8 mouse cellular contexts compared by ENCODE assay signal in the genomic region with DNA sequence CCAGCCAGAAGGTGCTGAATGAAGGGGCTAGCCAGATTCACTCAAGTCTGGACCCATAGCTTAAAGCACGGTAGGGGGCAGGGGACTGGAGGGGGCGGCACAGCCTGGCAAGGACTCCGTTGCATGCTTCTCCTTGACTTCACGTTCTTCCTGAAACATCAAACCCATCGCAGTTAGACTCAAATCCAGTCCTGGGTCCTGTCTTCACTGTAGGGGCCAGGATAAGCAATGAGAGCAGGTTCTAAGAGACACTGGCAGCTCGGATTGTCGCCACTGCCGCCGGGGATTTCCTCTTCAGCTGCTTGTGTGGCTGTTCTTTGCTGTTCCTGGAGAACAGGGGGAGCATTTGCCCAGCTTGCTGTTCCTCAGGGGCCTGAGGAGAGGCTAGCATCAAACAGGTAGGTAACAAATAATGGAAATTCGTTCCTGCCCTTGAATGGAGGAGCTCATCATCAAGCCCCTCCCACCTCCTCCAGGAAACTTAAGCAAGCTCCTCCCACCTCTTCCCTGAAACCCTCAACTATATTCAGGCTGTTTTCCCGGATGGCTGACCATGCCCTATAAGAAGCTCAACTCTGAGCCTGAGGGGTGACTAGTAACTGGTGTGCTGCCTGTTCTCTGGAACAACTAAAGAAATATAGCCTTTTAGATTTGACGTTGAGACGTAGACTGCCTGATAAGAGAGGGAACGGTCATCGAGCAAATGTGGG. TPM values are rescaled to one million over a fixed set of nuclear protein-coding genes. Genes with fewer than 3 reads are reported as not detected.
DNase-seq lines count a peak whose midpoint lies in the region; ATAC-seq lines count a peak whose summit lies in the region.

No protein-coding gene starts in this region.

- 25% methylated on average over 15 of the region's 15 CpGs for WGBS in forebrain, embryonic 12.5 days
- WGBS in midbrain, embryonic 15.5 days, result 26% methylated on average over 15 of the region's 15 CpGs

- intact Hi-C loops in gastrocnemius, postnatal 36 days (cut with DNase I), result no loop called here

- no peaks in the 10 kb centered on the region for H3K36me3 ChIP-seq in forebrain, embryonic 12.5 days (replicated peaks)
- no peaks in the 10 kb centered on the region for H3K36me3 ChIP-seq in midbrain, embryonic 15.5 days (replicated peaks)

- peak overlapping the region; percentile 27 for H3K4me3 ChIP-seq in forebrain, embryonic 12.5 days (replicated peaks)
- peak overlapping the region; percentile 16; the same call in 1 of the 2 replicates for H3K4me3 ChIP-seq in midbrain, embryonic 15.5 days

- ATAC-seq in forebrain, embryonic 12.5 days (ENCODE audit: low FRiP score), result no peak
- 0 out of 2 replicates have a peak, but pooled peaks have one; percentile 37 for ATAC-seq in midbrain, embryonic 15.5 days (replicated peaks)
- no peak for ATAC-seq in cerebellum, adult (ENCODE audit: insufficient number of reproducible peaks, low FRiP score, low TSS enrichment)

- no peak overlapping the region for H3K9ac ChIP-seq in forebrain, embryonic 12.5 days
- no peak overlapping the region; the same call in 1 of the 2 replicates for H3K9ac ChIP-seq in midbrain, embryonic 15.5 days

- DNase-seq in heart, adult 11 months, result peak; percentile 81
- DNase-seq in heart, adult 9 months (ENCODE audit: low spot score in 2 of 2), result no peak
- DNase-seq in kidney, postnatal 14 days, result peak; percentile 29
- DNase-seq in urinary bladder, postnatal 36 days (ENCODE audit: low spot score in 2 of 2), result no peak
- DNase-seq in gastrocnemius, postnatal 36 days, result no peak

- H3K9me3 ChIP-seq in forebrain, embryonic 12.5 days, result no peaks in the 10 kb centered on the region
- H3K9me3 ChIP-seq in midbrain, embryonic 15.5 days, result no peaks in the 10 kb centered on the region

- no peak overlapping the region for H3K27ac ChIP-seq in forebrain, embryonic 12.5 days
- H3K27ac ChIP-seq in midbrain, embryonic 15.5 days, result no peak overlapping the region

- peaks cover 11% of the 10 kb centered on the region; the same call in 1 of the 2 replicates for H3K4me1 ChIP-seq in forebrain, embryonic 12.5 days
- H3K4me1 ChIP-seq in midbrain, embryonic 15.5 days, result 0 out of 2 replicates have a peak, but pooled peaks cover 5% of the 10 kb centered on the region

- peak overlapping the region; percentile 49 for H3K4me2 ChIP-seq in forebrain, embryonic 12.5 days
- H3K4me2 ChIP-seq in midbrain, embryonic 15.5 days, result peak overlapping the region; percentile 35

- no peaks in the 10 kb centered on the region for H3K27me3 ChIP-seq in forebrain, embryonic 12.5 days
- H3K27me3 ChIP-seq in midbrain, embryonic 15.5 days (replicated peaks), result no peaks in the 10 kb centered on the region

RNA-seq across cellular contexts. Expression of a gene that starts 18.3 kb away (rescaled TPM):
- polyA plus RNA-seq in forebrain, embryonic 12.5 days (2016; fragmentation: Nextera tagmentation; extraction: Ambion mirVana), result not detected in 2 replicates
- polyA plus RNA-seq in midbrain, embryonic 15.5 days (2015; fragmentation: Nextera tagmentation; extraction: Ambion mirVana), result not detected in 2 replicates
- total RNA-seq in gastrocnemius, postnatal 36 days (2021), result not detected

RNA-seq across cellular contexts. Expression of a gene that starts 31.9 kb away (rescaled TPM):
- not detected in 2 replicates for polyA plus RNA-seq in forebrain, embryonic 12.5 days (2016; fragmentation: Nextera tagmentation; extraction: Ambion mirVana)
- not detected in 2 replicates for polyA plus RNA-seq in midbrain, embryonic 15.5 days (2015; fragmentation: Nextera tagmentation; extraction: Ambion mirVana)
- not detected for total RNA-seq in gastrocnemius, postnatal 36 days (2021)

RNA-seq across cellular contexts. Expression of a gene that starts 45.6 kb away (rescaled TPM):
- not detected in 2 replicates for polyA plus RNA-seq in forebrain, embryonic 12.5 days (2016; fragmentation: Nextera tagmentation; extraction: Ambion mirVana)
- not detected in 2 replicates for polyA plus RNA-seq in midbrain, embryonic 15.5 days (2015; fragmentation: Nextera tagmentation; extraction: Ambion mirVana)
- total RNA-seq in gastrocnemius, postnatal 36 days (2021), result not detected

Comparison
In these comparisons a context has a peak if more than half of its experiments do, and no peak if none do; other contexts are left out.
1. DNase-seq: peak in heart, adult 11 months (single experiment) and kidney, postnatal 14 days (single experiment); none in heart, adult 9 months (0 of 2), urinary bladder, postnatal 36 days (0 of 2) and gastrocnemius, postnatal 36 days (0 of 2).